Mouse (Mus musculus) neural tube, embryonic 11.5 days (tissue): Measurements from ENCODE around the gene Vamp2. TPM values are rescaled to one million over a fixed set of nuclear protein-coding genes. Genes with fewer than 3 reads are reported as not detected.

ENCODE experiments used
- ATAC-seq: fragments of 200-750 bp; cut with Nextera tagmentation; 2 replicates; pipeline ENCODE4 v1.8.0; 2017; ENCODE audit warnings: moderate number of reproducible peaks, mild to moderate bottlenecking, moderate TSS enrichment, moderate library complexity; ENCODE audit not compliant: insufficient read depth, low FRiP score, low TSS enrichment
- DNase-seq: peaks from one replicate; pipeline ENCODE4 v3.0.0-alpha.2; 2015; ENCODE audit warnings: low spot score
- H3K27ac ChIP-seq: fragments of 300-500 bp; sonication (generic); 2 replicates; pipeline ENCODE4 v1.5.1; 2014; ENCODE audit warnings: low read depth, mild to moderate bottlenecking, low read length
- H3K27me3 ChIP-seq: fragments of 300-500 bp; sonication (generic); 2 replicates; pipeline ENCODE4 v1.6.1; 2014; ENCODE audit warnings: mild to moderate bottlenecking, low read length, mixed read lengths; ENCODE audit not compliant: control insufficient read depth, insufficient read depth
- H3K36me3 ChIP-seq: fragments of 300-500 bp; sonication (generic); 2 replicates; pipeline ENCODE4 v1.6.1; 2014; ENCODE audit warnings: mild to moderate bottlenecking, low read length, moderate library complexity, mixed read lengths; ENCODE audit not compliant: control insufficient read depth, insufficient read depth
- H3K4me1 ChIP-seq: fragments of 300-500 bp; sonication (generic); 2 replicates; pipeline ENCODE4 v1.6.1; 2014; ENCODE audit warnings: low read length, mixed read lengths; ENCODE audit not compliant: control insufficient read depth, insufficient read depth
- H3K4me2 ChIP-seq: fragments of 300-500 bp; sonication (generic); 2 replicates; pipeline ENCODE4 v1.6.1; 2014; ENCODE audit warnings: low read depth, mild to moderate bottlenecking, moderate library complexity
- H3K4me3 ChIP-seq: fragments of 300-500 bp; sonication (generic); 2 replicates; pipeline ENCODE4 v1.5.1; 2014; ENCODE audit warnings: low read depth, low read length
- H3K9ac ChIP-seq: fragments of 300-500 bp; sonication (generic); 2 replicates; pipeline ENCODE4 v1.6.1; 2014; ENCODE audit warnings: mild to moderate bottlenecking, low read length
- H3K9me3 ChIP-seq: fragments of 300-500 bp; sonication (generic); 2 replicates; pipeline ENCODE4 v1.6.1; 2016; ENCODE audit warnings: low read length; ENCODE audit not compliant: control insufficient read depth
- WGBS: fragments of 180-500 bp; shearing (Covaris S2); extraction: QIAGEN DNeasy Blood & Tissue Kit; methylation state at CpG from one replicate; pipeline ENCODE4 v1.1.7; 2014; 5-methylcytosine and 5-hydroxymethylcytosine counted together
- polyA plus RNA-seq: library from polyadenylated mRNA; unstranded; fragments of >200 nt; fragmentation: Nextera tagmentation; extraction: Ambion mirVana; gene quantifications from 2 replicates; pipeline ENCODE4 v1.2.1, GENCODE M21; 2014

The Vamp2 gene
- polyA plus RNA-seq, 1 experiment from 2014 or later: 112 TPM

DNA sequence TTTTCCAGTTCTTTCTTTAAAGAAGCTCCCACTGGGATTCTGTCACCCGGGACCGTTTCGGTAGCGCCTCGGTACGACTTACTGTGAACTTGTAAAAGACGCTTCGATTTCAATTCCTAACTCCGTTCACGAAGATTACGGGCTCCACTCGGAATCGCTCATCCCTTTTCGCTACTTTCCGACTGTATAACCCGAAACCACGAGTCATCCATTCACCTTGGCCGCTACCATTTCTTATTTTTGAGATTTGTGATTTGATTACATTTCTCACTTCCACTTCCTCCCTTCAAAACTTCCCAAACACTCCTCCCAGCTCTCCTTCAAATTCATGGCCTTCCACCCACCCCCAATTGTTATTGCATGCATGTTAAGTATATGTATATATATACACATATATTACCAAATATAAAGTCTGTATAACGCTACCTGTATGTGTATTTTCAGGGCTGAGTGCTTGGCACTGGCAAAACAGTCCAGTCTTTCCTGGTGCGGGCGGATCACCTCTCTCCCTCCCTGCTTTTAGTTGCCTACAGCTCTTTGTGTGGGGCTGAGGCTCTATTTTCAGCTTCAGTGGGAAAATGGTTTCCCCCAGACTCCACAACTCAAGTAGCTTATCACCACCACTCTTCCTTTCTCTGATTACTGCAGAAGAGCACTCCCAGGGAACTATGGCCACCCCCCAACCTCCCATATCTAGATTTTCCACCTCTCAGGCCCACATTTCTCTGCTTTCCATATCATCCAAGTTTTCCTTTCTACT, 22.9 kb downstream of the Vamp2 start:
- peaks cover 6% of the 10 kb centered on the region for H3K36me3 ChIP-seq
- H3K4me3 ChIP-seq: peak overlapping the region; percentile 44
- ATAC-seq: no peak
- H3K9me3 ChIP-seq: no peaks in the 10 kb centered on the region
- DNase-seq: no peak
- peak overlapping the region; percentile 52 for H3K9ac ChIP-seq
- 8% methylated on average over 21 of the region's 21 CpGs for WGBS
- H3K4me1 ChIP-seq: peaks cover 6% of the 10 kb centered on the region; the same call in 1 of the 2 replicates
- H3K27ac ChIP-seq: no peak overlapping the region
- 0 out of 2 replicates have a peak, but pooled peaks cover 2% of the 10 kb centered on the region for H3K27me3 ChIP-seq
- H3K4me2 ChIP-seq: peak overlapping the region; percentile 64

DNA sequence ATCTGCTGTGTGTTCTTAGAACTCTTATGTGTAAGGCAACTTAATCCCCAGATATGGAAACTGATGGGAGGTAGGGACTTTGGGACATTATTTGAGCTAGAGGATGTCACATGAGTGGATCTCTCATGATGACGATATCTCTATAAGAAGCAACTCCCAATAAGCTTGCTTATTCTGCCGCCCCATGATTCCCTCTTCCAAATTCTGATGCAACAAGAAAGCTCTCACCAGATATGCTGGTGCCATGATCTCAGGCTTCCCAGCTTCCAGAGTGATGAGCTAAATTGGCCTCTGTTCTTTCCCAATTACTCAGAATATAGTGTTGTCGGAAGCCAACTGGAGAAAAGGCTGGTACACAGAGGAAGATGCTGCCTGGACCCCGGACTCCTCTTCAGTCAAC, 23.6 kb downstream of the Vamp2 start:
- peaks cover 2% of the 10 kb centered on the region; the same call in 1 of the 2 replicates for H3K27me3 ChIP-seq

DNA sequence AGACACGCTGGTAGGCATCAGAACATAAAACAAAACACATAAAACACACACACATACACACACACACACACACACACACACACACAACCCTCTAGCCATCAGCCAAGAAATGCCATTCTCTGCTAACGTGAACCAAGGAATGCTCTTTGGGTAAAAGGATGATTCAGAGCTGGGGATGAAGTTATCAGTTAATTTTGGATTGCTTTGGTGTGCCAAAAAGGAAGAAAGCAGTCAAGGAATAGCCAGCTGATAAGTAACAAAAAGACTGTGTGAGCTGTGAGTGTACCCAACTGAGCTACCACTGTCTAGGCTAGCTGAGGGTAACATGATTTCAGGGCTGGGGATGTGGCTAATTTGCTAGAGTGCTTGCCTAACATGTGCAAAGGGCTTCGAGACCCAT, 25.7 kb downstream of the Vamp2 start:
- H3K9me3 ChIP-seq: no peaks in the 10 kb centered on the region
- H3K9ac ChIP-seq: no peak overlapping the region
- 0 out of 2 replicates have a peak, but pooled peaks cover 2% of the 10 kb centered on the region for H3K36me3 ChIP-seq
- DNase-seq (no peak), ATAC-seq (no peak)
- no peak overlapping the region for H3K4me3 ChIP-seq
- H3K4me2 ChIP-seq: no peak overlapping the region
- peaks cover 8% of the 10 kb centered on the region for H3K4me1 ChIP-seq
- peaks cover 6% of the 10 kb centered on the region; the same call in 1 of the 2 replicates for H3K27me3 ChIP-seq
- H3K27ac ChIP-seq: no peak overlapping the region
- 88% methylated on average over 3 of the region's 3 CpGs for WGBS

More for the DNA sequence above, 23.6 kb downstream of the Vamp2 start:
- Histone ChIP-seq H3K27ac (no peak overlapping the region), H3K9me3 (no peaks in the 10 kb centered on the region), H3K4me3 (0 out of 2 replicates have a peak overlapping the region, but pooled peaks have one; percentile 0), H3K4me1 (peaks cover 6% of the 10 kb centered on the region; the same call in 1 of the 2 replicates), H3K36me3 (peaks cover 6% of the 10 kb centered on the region), H3K4me2 (peak overlapping the region; percentile 64), H3K9ac (no peak overlapping the region)
- DNase-seq: no peak
- 47% methylated on average over 4 of the region's 4 CpGs for WGBS
- no peak for ATAC-seq

DNA sequence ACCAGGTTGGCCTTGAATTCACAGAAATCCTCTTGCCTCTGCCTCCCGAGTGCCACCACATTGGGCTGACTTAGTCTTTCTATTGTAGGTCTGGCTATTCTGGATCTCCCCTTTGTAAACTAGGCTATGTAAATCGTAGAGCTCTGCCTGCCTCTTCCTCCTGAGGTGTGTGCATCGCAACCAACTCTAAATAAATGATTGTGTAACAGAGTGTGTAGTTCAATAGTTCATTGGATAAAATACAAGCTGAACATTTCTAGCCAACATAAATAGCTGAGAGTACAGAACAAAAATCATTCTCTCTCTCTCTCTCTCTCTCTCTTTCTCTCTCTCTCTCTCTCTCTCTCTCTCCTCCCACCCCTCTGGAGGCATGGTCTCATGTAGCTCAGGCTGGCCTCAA, 26.3 kb downstream of the Vamp2 start:
- Histone ChIP-seq H3K9me3 (no peaks in the 10 kb centered on the region), H3K4me3 (no peak overlapping the region), H3K4me1 (peaks cover 11% of the 10 kb centered on the region), H3K36me3 (no peaks in the 10 kb centered on the region), H3K9ac (no peak overlapping the region), H3K4me2 (no peak overlapping the region), H3K27me3 (peaks cover 6% of the 10 kb centered on the region; the same call in 1 of the 2 replicates), H3K27ac (no peak overlapping the region)
- DNase-seq (no peak), ATAC-seq (no peak)
- WGBS: 82% methylated on average over 3 of the region's 3 CpGs

DNA sequence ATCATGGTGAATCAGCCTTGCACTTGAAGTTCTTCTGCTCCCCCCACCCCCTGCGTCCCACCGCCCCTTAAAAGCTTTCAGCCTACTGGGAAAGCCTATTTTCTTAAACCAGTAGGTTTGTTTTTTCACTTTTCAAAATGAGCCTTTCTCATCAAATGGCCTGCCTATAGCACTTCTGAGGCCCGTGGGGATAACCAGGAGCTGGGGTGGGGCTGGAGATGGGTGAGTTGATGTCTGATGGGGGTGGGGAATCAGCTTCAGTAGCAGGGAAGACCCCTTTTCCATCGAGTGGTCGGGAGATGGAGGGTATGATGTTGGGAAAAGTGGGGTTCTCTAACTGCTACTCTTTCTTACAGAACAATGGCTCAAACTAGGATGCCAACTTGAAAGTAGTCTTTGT, 28.6 kb downstream of the Vamp2 start:
- ATAC-seq: no peak
- no peak overlapping the region for H3K4me3 ChIP-seq

DNA sequence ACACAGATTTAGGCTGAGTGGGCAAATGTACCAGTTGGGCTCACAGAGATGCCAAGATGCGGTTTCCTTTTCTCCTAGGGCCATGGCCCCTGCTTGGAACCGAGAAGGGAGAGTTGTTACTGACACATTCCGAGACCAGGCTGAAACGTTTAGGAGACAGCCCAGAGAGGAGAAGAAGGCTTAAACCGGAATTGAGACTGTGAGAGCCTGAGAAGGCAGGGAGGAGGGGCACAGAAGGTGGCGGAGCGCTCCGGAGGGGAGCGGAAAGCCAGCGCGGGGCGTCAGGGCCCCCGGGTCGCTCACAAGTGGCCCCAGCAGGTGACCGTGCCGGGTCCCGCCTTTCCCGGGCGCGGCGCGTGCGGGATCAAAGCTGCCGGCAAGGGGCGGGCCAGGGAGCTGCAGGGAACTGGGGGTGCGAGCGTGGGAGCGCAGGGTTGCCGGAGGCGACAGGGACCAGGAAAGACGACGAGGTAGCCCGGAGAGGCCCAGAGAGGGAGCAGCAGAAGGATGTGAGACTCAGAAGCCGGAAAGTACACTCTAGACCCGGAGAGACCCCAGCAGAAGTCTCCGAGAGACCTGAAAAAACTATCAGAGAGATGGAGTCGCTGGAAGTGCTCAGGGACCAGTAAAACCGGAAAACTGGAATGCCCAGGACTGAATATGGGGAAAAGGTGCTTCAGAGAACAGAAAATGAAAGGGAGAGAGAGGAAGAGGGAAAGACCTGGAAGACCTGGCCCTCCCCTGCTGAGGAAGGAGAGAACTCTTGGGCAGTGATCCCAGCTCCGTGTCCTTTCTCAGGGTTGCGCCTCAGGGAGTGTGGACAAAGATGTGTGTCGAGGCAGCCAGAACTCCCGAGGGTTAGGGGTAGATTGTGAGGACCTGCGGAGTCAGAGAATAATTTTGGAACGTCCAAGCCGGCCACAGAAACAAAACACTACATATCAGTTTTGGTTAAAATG, 29.7 kb downstream of the Vamp2 start:
- Histone ChIP-seq H3K4me1 (peaks cover 16% of the 10 kb centered on the region), H3K4me2 (peak overlapping the region; percentile 98), H3K4me3 (peak overlapping the region; percentile 75), H3K9ac (peak overlapping the region; percentile 66), H3K27me3 (peaks cover 21% of the 10 kb centered on the region), H3K9me3 (no peaks in the 10 kb centered on the region), H3K27ac (0 out of 2 replicates have a peak overlapping the region, but pooled peaks have one; percentile 10), H3K36me3 (no peaks in the 10 kb centered on the region)
- WGBS: under 1% methylated on average over 45 of the region's 45 CpGs
- DNase-seq (peak; percentile 55), ATAC-seq (no peak)

More for the DNA sequence above, 28.6 kb downstream of the Vamp2 start:
- Histone ChIP-seq H3K36me3 (no peaks in the 10 kb centered on the region), H3K9ac (no peak overlapping the region), H3K4me1 (peaks cover 15% of the 10 kb centered on the region), H3K9me3 (no peaks in the 10 kb centered on the region), H3K27ac (no peak overlapping the region), H3K4me2 (peak overlapping the region; percentile 98), H3K27me3 (peaks cover 21% of the 10 kb centered on the region)
- WGBS: 53% methylated on average over 5 of the region's 5 CpGs
- DNase-seq: no peak

DNA sequence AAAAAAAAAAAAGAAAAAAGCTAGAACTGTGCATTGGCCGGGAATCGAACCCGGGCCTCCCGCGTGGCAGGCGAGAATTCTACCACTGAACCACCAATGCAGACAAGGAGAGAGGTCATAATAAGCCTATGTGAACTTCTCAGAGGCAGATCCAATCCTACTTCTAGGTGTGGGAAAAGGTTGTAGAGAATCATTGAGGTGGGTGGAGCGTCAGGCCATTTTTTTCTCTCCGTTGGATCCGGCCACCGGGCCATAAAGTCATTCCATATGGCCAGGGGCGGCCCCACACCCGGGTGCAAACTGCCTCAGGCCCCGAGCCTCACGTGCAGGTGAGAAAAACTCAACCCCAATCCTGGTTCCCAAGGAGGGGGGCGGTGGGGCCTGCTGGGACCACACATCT, 30.5 kb downstream of the Vamp2 start:
- ATAC-seq: peak; percentile 38; the same call in 1 of the 2 replicates
- Histone ChIP-seq H3K27ac (no peak overlapping the region), H3K36me3 (no peaks in the 10 kb centered on the region), H3K4me3 (peak overlapping the region; percentile 75), H3K9ac (no peak overlapping the region), H3K9me3 (no peaks in the 10 kb centered on the region), H3K27me3 (peaks cover 21% of the 10 kb centered on the region), H3K4me2 (peak overlapping the region; percentile 98), H3K4me1 (peaks cover 16% of the 10 kb centered on the region)
- WGBS: under 1% methylated on average over 15 of the region's 15 CpGs
- DNase-seq: peak; percentile 88

DNA sequence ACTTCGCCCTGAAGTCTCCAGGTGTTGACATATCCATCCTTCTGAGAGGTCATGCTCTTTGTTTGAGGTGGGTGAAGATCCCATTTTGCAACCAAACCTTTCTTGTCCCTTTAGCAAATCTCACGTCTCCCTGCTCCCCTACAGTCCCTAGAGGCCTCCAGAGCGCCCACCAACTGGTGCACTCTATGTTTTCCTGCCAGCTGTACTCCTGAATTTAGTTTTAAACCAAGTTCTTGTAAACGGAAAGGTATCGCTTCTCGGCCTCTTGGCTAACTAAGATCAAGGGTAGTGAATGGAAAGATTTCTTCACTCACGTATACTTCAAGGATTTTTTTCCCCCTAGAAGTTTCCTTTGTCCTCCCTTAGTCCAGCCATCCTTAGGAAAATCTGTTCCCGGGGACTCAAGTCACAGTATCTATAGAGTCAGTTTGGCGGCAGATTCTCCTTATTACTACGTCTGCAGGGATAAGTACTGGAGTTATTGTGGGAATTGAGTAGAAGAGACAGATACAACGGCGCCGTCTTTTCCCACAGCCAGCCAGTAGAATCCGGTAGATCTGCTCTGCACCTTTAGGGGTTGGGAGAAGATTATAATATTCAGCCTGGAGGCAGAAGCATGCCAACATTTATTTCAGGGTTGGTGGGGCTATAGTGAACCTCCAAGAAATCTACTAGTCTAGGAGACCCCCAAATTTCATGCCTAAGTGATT, 31.3 kb downstream of the Vamp2 start:
- no peak for ATAC-seq
- Histone ChIP-seq H3K9ac (no peak overlapping the region), H3K9me3 (no peaks in the 10 kb centered on the region), H3K36me3 (no peaks in the 10 kb centered on the region), H3K4me2 (peak overlapping the region; percentile 90), H3K4me3 (peak overlapping the region; percentile 32), H3K27ac (no peak overlapping the region), H3K27me3 (peaks cover 18% of the 10 kb centered on the region), H3K4me1 (peaks cover 16% of the 10 kb centered on the region)
- DNase-seq: no peak
- 17% methylated on average over 14 of the region's 14 CpGs for WGBS
